Mouse (Mus musculus) retina, embryonic 14.5 days (tissue): Measurements from ENCODE around the gene Plch2.

ENCODE experiments used
- DNase-seq: peaks from one replicate; pipeline ENCODE4 v3.0.0-alpha.2; 2015; ENCODE audit warnings: low spot score

The Plch2 gene

GRCm38 (mm10) chr4:154957289-154957993 lies 99.1 kb downstream of the Plch2 start:
- no peak for DNase-seq

- no peak for DNase-seq
Observed at GRCm38 (mm10) chr4:154956604-154957003, 100.0 kb downstream of the Plch2 start.

GRCm38 (mm10) chr4:154952461-154953241 lies 103.9 kb downstream of the Plch2 start:
- peak; percentile 88 for DNase-seq

GRCm38 (mm10) chr4:154949589-154949982 lies 107.0 kb downstream of the Plch2 start:
- peak; percentile 70 for DNase-seq

- DNase-seq, result no peak
Observed at GRCm38 (mm10) chr4:154948940-154949588, 107.5 kb downstream of the Plch2 start.

- no peak for DNase-seq
Observed at GRCm38 (mm10) chr4:154948066-154948939, 108.3 kb downstream of the Plch2 start.

GRCm38 (mm10) chr4:154946319-154946718 lies 110.3 kb downstream of the Plch2 start:
- DNase-seq, result peak; percentile 89

- DNase-seq, result peak; percentile 95
Observed at GRCm38 (mm10) chr4:154944121-154944590, 112.4 kb downstream of the Plch2 start.

DNA sequence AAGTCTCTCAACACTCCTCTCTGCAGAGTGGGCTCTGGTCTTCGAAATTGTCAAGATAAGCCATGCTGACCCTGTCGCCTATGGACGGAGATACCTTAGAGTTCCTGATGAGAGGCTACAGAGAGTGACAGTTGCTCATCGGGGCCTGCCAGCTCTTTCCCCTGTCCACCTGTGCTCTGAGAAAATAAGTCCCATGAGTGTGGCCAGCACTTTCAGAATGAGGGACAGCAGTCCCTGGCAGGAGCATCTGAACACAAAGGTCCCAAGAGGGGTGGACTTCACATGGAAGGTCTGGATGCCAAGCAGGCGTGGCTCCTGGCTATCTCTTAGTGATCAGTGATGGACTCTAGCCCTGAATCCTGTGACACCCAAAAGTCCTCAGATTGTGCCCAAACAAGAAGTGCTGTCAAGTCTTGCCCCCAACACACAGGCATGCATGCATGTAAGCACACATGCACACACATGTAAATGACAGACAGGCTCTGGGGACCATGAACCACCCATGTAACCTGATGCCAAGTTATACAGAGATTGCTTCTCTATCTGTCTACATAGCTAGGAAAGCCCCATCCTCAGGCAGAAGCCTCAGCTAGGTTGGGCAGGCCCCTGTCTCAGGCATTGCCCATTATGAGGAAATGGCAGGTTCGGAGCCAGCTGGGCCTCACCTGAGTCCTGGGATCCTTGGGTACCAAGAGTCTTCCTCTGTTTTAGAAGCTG lies 113.1 kb downstream of the Plch2 start:
- DNase-seq, result no peak

- no peak for DNase-seq
Observed at GRCm38 (mm10) chr4:154942632-154943322, 113.8 kb downstream of the Plch2 start.

DNA sequence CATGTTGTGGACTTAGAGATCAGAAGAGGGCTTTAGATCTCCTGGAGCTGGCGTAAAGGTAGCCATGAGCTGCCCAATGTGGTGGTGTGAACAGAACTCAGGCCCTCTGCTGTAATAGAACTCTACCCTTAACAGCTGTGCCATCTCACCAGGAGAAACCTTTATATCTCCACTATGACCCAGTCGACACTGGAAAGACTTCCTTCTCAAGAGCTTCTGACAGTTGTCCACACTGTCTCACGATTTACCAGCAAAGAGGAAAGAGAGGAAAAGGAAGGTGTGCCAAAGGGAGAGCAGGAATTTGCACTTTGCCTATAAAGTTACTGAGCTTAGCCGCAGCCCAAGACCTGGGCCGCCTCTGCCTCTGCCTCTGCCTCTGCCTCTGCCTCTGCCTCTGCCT lies 114.8 kb downstream of the Plch2 start:
- no peak for DNase-seq

GRCm38 (mm10) chr4:154940156-154940555 lies 116.4 kb downstream of the Plch2 start:
- DNase-seq, result no peak

DNA sequence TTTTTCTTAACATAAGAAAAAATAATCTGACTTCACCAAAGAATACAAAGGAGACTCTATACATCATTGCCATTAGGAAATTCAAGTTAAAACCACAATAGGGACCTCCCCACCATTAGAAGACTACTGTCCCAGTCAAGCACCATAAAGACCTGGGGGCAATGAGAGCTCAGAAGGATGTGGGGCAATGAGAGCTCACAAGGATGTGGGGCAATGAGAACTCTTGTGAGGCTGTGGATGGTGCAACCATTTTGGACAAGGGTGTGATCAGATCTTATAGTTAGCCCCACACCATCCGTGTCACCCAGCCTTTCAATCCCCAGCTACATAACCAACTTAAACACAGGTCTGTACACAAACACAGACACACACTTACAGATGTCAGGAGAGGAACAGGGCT lies 118.8 kb downstream of the Plch2 start:
- no peak for DNase-seq

GRCm38 (mm10) chr4:154936542-154937255 lies 119.9 kb downstream of the Plch2 start:
- no peak for DNase-seq

DNA sequence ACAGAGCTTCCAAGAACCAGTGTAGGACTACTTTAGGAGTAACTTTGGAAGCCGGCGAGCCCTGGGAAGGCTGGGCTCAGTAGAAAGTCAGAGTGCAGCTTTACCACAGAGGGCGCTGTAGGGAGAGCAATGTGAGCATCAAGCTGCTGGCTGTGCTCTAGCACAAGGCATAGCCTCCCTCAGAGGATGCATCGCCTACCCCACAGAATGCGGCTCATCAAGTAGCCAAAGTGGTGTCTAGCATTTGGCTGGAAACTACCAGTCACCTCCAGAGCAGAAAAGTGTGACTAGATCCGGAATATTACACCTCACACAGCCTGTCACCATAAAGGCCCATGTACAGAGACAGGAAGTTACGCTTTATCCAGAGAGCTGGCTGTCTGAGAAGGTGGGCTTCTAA lies 120.8 kb downstream of the Plch2 start:
- DNase-seq, result no peak

DNA sequence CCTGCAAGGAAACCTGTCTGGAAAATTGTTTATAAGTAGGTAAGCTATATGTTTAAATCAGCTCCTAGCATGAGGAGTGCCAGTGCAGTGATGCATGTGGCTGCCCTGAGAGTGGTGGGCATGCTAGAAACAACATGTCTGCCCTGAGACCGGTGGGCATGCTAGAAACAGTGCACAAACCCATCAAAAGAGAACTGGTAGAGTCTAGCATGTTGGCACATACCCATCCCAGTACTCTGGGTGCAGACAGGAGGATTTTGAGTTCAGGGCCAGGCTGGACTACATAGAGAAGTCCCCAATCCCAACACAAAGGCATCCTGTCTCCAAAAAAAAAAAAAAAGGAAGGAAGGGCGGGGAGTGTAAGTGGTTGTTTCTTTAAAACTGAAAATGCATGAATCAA lies 121.8 kb downstream of the Plch2 start:
- no peak for DNase-seq

GRCm38 (mm10) chr4:154933306-154933907 lies 123.2 kb downstream of the Plch2 start:
- DNase-seq, result no peak
